Mouse (Mus musculus): ENCODE measurements around the gene Olfr127. TPM values are rescaled to one million over a fixed set of nuclear protein-coding genes. Genes with fewer than 3 reads are reported as not detected.
"Not testable (repeated sequence)": the region's sequence is repeated elsewhere in the genome, so short reads cannot be mapped to it uniquely, and the experiment has no call there.

Olfr127 gene
- not detected in 2 replicates for polyA plus RNA-seq (2012; ENCODE audit: insufficient read depth, insufficient read length, low replicate concordance, missing spikeins)

DNA sequence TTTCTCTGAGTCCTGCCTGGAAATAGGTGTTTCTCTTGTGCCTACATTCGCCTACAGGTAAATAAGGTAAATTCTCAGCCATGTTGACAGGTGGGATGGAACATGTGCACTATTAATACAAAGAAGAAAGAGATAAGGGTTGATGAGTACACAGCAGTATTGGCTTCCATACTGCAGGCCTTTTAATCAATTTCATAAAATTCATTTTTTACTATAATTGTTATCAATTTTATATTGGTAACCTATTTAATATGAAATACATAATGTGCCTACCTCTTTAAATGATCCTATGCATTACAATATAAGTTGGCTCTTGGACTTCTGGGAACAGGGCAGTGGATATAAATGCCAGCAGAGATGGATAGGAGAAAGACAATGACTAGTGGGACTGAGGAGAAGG, at the start of gene Olfr127:
Gene Olfr127, plus strand, starts transcription at position 301 of the 400 bp plus-strand sequence.
- Histone ChIP-seq H3K4me3 (ENCODE audit: insufficient read depth, low read depth, low read length) (no peak within 1 kb of the TSS), H3K27ac (ENCODE audit: insufficient read depth, low read depth, low read length) (no peak within 1 kb of the TSS), H3K4me1 (ENCODE audit: control insufficient read depth, insufficient read depth, low read length) (no peaks in the 10 kb centered on the region)
- TF ChIP-seq CTCF (IDR thresholded peaks at IDR 0.05; ENCODE audit: insufficient read depth, low read depth, low read length), result no peak
- no peak for TF ChIP-seq POLR2A (IDR thresholded peaks at IDR 0.05; ENCODE audit: insufficient read depth, low read depth, low read length)
- WGBS, result 71% methylated on average over 1 of the region's 1 CpGs

DNA sequence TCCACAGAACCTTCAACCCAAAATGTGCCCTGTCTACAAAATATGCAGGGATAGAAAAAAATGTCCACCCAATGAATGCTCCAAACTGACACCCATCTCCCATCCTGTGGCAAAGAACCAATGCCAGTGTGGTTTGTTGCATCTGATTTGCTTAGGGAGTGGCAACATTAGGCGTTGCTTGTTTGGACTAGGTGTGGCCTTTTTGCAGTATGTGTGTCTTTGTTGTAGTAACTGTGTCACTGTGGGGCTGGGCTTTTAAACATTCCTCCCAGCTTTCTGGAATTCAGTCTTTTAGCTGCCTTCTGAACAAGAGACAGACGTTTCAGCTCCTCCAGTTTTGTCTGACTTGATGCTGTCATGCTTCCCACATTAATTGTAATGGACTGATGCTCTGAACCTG, 36.3 kb upstream of the Olfr127 start:
- 65% methylated on average over 2 of the region's 2 CpGs for WGBS
- TF ChIP-seq CTCF (IDR thresholded peaks at IDR 0.05; ENCODE audit: insufficient read depth, low read depth, low read length) (no peak), POLR2A (IDR thresholded peaks at IDR 0.05; ENCODE audit: insufficient read depth, low read depth, low read length) (no peak)
- H3K4me3 ChIP-seq (ENCODE audit: insufficient read depth, low read depth, low read length), result no peak overlapping the region
- no peak overlapping the region for H3K27ac ChIP-seq (ENCODE audit: insufficient read depth, low read depth, low read length)
- no peaks in the 10 kb centered on the region for H3K4me1 ChIP-seq (ENCODE audit: control insufficient read depth, insufficient read depth, low read length)

DNA sequence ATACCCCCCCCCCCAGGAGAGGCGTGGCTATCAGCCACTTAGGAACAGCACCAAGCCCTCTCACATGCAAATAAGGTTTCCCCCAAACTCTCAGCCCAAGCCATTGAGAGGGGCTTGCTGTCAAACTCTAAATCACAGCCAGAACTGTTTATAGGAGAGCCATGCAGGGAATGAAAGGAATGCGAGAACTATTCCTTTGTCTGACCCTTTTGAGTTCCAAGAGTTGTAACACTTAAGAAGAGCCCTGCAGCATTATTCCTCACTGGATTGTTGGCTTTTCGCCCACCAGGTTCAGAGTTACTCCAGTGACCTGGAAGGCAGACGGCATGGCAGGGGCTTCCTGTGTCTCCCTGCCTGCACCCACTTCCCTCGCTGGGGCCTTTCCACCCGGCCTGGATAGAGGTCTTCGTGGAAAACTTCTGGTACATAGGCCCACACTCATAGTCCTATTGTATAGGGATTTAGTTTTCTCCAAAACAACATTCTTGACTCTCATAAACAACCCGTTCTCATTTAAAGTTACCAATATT, 30.5 kb upstream of the Olfr127 start:
- Histone ChIP-seq H3K4me1 (ENCODE audit: control insufficient read depth, insufficient read depth, low read length) (no peaks in the 10 kb centered on the region), H3K27ac (ENCODE audit: insufficient read depth, low read depth, low read length) (no peak overlapping the region), H3K4me3 (ENCODE audit: insufficient read depth, low read depth, low read length) (no peak overlapping the region)
- 17% methylated on average over 8 of the region's 8 CpGs for WGBS
- TF ChIP-seq CTCF (IDR thresholded peaks at IDR 0.05; ENCODE audit: insufficient read depth, low read depth, low read length) (no peak), POLR2A (IDR thresholded peaks at IDR 0.05; ENCODE audit: insufficient read depth, low read depth, low read length) (no peak)

DNA sequence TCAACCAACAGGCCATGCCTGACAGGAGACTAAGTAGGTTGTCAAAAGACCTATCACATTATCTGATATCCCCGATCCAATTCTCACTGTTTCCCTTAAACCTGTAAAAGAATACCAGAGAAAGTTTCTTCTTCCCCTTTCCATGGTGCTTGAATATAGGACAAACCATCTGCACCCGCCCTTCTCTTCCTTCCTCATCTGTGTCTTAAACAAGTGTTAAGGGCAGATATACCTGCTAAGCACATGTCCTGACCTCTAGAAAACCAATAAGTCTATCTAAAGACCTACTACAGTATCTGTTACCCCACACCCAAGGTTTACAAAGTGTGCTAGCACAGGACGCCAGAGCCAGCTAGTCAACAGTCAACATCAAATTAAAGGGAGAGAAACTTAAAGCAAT, 26.4 kb upstream of the Olfr127 start:
- 81% methylated on average over 3 of the region's 3 CpGs for WGBS
- H3K27ac ChIP-seq (ENCODE audit: insufficient read depth, low read depth, low read length), result no peak overlapping the region
- TF ChIP-seq POLR2A (IDR thresholded peaks at IDR 0.05; ENCODE audit: insufficient read depth, low read depth, low read length), result no peak
- TF ChIP-seq CTCF (IDR thresholded peaks at IDR 0.05; ENCODE audit: insufficient read depth, low read depth, low read length), result no peak

DNA sequence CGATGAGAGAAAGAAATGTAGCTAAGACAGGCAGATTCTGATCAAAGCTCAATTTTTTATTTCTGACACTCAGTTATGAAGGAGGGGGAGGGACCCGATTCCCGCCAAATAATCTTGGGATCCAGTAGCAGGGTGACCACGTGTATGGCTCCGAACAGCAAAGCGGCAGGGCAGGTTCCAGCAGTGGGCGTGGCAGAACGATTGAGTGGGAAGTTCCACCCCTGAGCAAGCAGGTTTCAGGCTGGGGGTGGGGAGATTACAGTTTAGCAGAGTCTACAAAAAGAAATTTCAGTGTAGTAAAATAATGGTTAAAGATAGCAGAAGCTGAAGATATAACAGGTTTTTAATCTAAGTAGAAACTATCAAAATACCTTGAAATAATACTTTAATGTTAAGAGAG, 6.6 kb downstream of the Olfr127 start:
- 80% methylated on average over 8 of the region's 8 CpGs for WGBS
- not testable (repeated sequence) for H3K4me3 ChIP-seq (ENCODE audit: insufficient read depth, low read depth, low read length); H3K4me1 ChIP-seq (ENCODE audit: control insufficient read depth, insufficient read depth, low read length); H3K27ac ChIP-seq (ENCODE audit: insufficient read depth, low read depth, low read length)

More for the DNA sequence above, 26.4 kb upstream of the Olfr127 start:
- H3K4me3 ChIP-seq (ENCODE audit: insufficient read depth, low read depth, low read length), result no peak overlapping the region
- H3K4me1 ChIP-seq (ENCODE audit: control insufficient read depth, insufficient read depth, low read length), result no peaks in the 10 kb centered on the region

DNA sequence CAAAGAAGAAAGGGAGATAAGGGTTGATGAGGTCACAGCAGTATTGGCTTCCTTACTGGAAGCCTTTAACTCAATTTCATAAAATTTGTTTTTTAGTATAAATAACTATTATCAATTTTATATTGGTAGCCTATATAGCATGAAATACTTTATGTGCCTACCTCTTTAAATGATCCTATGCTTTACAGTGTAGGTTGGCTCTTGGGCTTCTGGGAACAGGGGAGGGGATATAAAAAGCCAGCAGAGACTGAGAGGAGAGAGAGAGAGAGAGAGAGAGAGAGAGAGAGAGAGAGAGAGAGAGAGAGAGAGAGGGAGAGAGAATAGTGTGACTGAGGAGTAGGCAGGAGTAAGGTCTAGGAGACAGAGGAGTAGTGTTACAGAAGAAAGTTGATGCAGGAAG, 20.0 kb downstream of the Olfr127 start, which contains the start of gene Olfr128:
Gene Olfr128, plus strand, starts transcription at position 301 of the 400 bp plus-strand sequence.
- no peaks in the 10 kb centered on the region for H3K4me1 ChIP-seq (ENCODE audit: control insufficient read depth, insufficient read depth, low read length)
- H3K4me3 ChIP-seq (ENCODE audit: insufficient read depth, low read depth, low read length), result no peak within 1 kb of the TSS
- no peak within 1 kb of the TSS for H3K27ac ChIP-seq (ENCODE audit: insufficient read depth, low read depth, low read length)
- TF ChIP-seq POLR2A (IDR thresholded peaks at IDR 0.05; ENCODE audit: insufficient read depth, low read depth, low read length) (no peak), CTCF (IDR thresholded peaks at IDR 0.05; ENCODE audit: insufficient read depth, low read depth, low read length) (no peak)

DNA sequence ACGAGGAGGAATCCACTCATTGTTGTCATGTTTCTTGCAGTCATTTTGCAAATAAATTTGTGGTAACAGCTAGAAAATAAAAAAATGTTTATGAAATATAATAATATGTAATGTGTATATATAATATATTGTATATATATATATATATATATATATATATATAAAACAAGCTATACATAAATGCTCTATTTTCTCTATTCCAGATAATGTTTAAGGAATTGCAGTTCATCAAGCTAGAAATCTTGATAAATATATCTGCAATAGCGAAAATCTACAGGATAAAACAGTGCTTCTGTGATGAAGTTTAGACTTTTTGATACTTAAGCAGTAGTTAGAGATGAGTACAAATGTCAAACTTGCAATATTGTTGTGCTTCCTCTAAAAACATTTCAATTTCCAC, 52.7 kb downstream of the Olfr127 start, which contains the start of gene Olfr761:
Gene Olfr761, minus strand, starts transcription at position 101 of the 400 bp plus-strand sequence.
- TF ChIP-seq POLR2A (IDR thresholded peaks at IDR 0.05; ENCODE audit: insufficient read depth, low read depth, low read length) (no peak), CTCF (IDR thresholded peaks at IDR 0.05; ENCODE audit: insufficient read depth, low read depth, low read length) (no peak)
- WGBS, result 66% methylated on average over 2 of the region's 2 CpGs
- no peak within 1 kb of the TSS for H3K4me3 ChIP-seq (ENCODE audit: insufficient read depth, low read depth, low read length)
- no peaks in the 10 kb centered on the region for H3K4me1 ChIP-seq (ENCODE audit: control insufficient read depth, insufficient read depth, low read length)
- no peak within 1 kb of the TSS for H3K27ac ChIP-seq (ENCODE audit: insufficient read depth, low read depth, low read length)

Other genes with a start within 250 kb of the Olfr127 start
- not detected in 2 replicates for gene Olfr117, start 236.7 kb upstream of the Olfr127 start, polyA plus RNA-seq (2012; ENCODE audit: insufficient read depth, insufficient read length, low replicate concordance, missing spikeins)
- gene Olfr118, start 233.4 kb upstream of the Olfr127 start, polyA plus RNA-seq (2012; ENCODE audit: insufficient read depth, insufficient read length, low replicate concordance, missing spikeins), result not detected in 2 replicates
- not detected in 2 replicates for gene Olfr119, start 203.9 kb upstream of the Olfr127 start, polyA plus RNA-seq (2012; ENCODE audit: insufficient read depth, insufficient read length, low replicate concordance, missing spikeins)
- gene Olfr120, start 178.6 kb upstream of the Olfr127 start, polyA plus RNA-seq (2012; ENCODE audit: insufficient read depth, insufficient read length, low replicate concordance, missing spikeins), result not detected in 2 replicates
- gene Olfr121, start 151.6 kb upstream of the Olfr127 start, polyA plus RNA-seq (2012; ENCODE audit: insufficient read depth, insufficient read length, low replicate concordance, missing spikeins), result not detected in 2 replicates
- not detected in 2 replicates for gene Olfr122, start 131.8 kb upstream of the Olfr127 start, polyA plus RNA-seq (2012; ENCODE audit: insufficient read depth, insufficient read length, low replicate concordance, missing spikeins)
- gene Olfr123, start 106.9 kb upstream of the Olfr127 start, polyA plus RNA-seq (2012; ENCODE audit: insufficient read depth, insufficient read length, low replicate concordance, missing spikeins), result not detected in 2 replicates
- gene Olfr124, start 100.5 kb upstream of the Olfr127 start, polyA plus RNA-seq (2012; ENCODE audit: insufficient read depth, insufficient read length, low replicate concordance, missing spikeins), result not detected in 2 replicates
- gene Olfr125, start 67.5 kb upstream of the Olfr127 start, polyA plus RNA-seq (2012; ENCODE audit: insufficient read depth, insufficient read length, low replicate concordance, missing spikeins), result not detected in 2 replicates
- not detected in 2 replicates for gene Olfr126, start 53.0 kb upstream of the Olfr127 start, polyA plus RNA-seq (2012; ENCODE audit: insufficient read depth, insufficient read length, low replicate concordance, missing spikeins)
- not detected in 2 replicates for gene Olfr128, start 20.1 kb downstream of the Olfr127 start, polyA plus RNA-seq (2012; ENCODE audit: insufficient read depth, insufficient read length, low replicate concordance, missing spikeins)
- not detected in 2 replicates for gene Olfr761, start 52.6 kb downstream of the Olfr127 start, polyA plus RNA-seq (2012; ENCODE audit: insufficient read depth, insufficient read length, low replicate concordance, missing spikeins)
- not detected in 2 replicates for gene Olfr129, start 159.6 kb downstream of the Olfr127 start, polyA plus RNA-seq (2012; ENCODE audit: insufficient read depth, insufficient read length, low replicate concordance, missing spikeins)
- not detected in 2 replicates for gene Olfr130, start 163.5 kb downstream of the Olfr127 start, polyA plus RNA-seq (2012; ENCODE audit: insufficient read depth, insufficient read length, low replicate concordance, missing spikeins)
- gene Olfr131, start 188.3 kb downstream of the Olfr127 start, polyA plus RNA-seq (2012; ENCODE audit: insufficient read depth, insufficient read length, low replicate concordance, missing spikeins), result not detected in 2 replicates
- not detected in 2 replicates for gene Olfr132, start 234.1 kb downstream of the Olfr127 start, polyA plus RNA-seq (2012; ENCODE audit: insufficient read depth, insufficient read length, low replicate concordance, missing spikeins)
- gene Olfr133, start 244.8 kb downstream of the Olfr127 start, polyA plus RNA-seq (2012; ENCODE audit: insufficient read depth, insufficient read length, low replicate concordance, missing spikeins), result not detected in 2 replicates

All from olfactory bulb, adult 2 months (tissue).